Mouse (Mus musculus) myocyte (in vitro differentiated cells): Measurements from ENCODE around the gene Wdr41. TPM values are rescaled to one million over a fixed set of nuclear protein-coding genes. Genes with fewer than 3 reads are reported as not detected.
A peak's percentile ranks its signal among the peaks of the same experiment; 100 is the strongest.

Source experiments
- H3K27me3 ChIP-seq: one replicate; pipeline ENCODE4 v1.6.1; 2011; ENCODE audit not compliant: control insufficient read depth, insufficient read depth, insufficient read length
- H3K36me3 ChIP-seq: one replicate; pipeline ENCODE4 v1.6.1; 2011; ENCODE audit not compliant: control insufficient read depth, insufficient read depth
- H3K4me2 ChIP-seq: one replicate; pipeline ENCODE4 v1.6.1; 2011; ENCODE audit warnings: low read depth, control low read depth
- H3K4me3 ChIP-seq: one replicate; pipeline ENCODE4 v1.5.1; 2011; ENCODE audit warnings: mild to moderate bottlenecking, control low read depth, moderate library complexity
- H3K79me2 ChIP-seq: one replicate; pipeline ENCODE4 v1.6.1; 2011; ENCODE audit not compliant: control insufficient read depth, insufficient read depth
- H3ac ChIP-seq: one replicate; pipeline ENCODE4 v1.6.1; 2011; ENCODE audit not compliant: control insufficient read depth, insufficient read length
- CEBPB ChIP-seq: IDR thresholded peaks from 2 replicates; pipeline ENCODE4 v1.6.1; 2011; ENCODE audit warnings: mild to moderate bottlenecking, moderate library complexity; ENCODE audit not compliant: poor library complexity, insufficient read depth, severe bottlenecking
- E2F4 ChIP-seq: IDR thresholded peaks from one replicate; pipeline ENCODE4 v1.6.1; 2011; ENCODE audit warnings: mild to moderate bottlenecking, control low read depth, moderate library complexity; ENCODE audit not compliant: insufficient read depth
- MAX ChIP-seq: IDR thresholded peaks from one replicate; pipeline ENCODE4 v1.6.1; 2011; ENCODE audit warnings: low read depth, mild to moderate bottlenecking, control low read depth
- MYOD1 ChIP-seq, 3 experiments: IDR thresholded peaks; one replicate each; pipeline ENCODE4 v1.6.1; 2011; ENCODE audit warnings: control low read depth in 2 of 3, low read depth in 2 of 3, mild to moderate bottlenecking in 2 of 3, moderate library complexity in 1 of 3; ENCODE audit not compliant: insufficient read length in 2 of 3, control insufficient read depth in 1 of 3
- MYOG ChIP-seq, 3 experiments: IDR thresholded peaks; one replicate each; pipeline ENCODE4 v1.6.1; 2011; ENCODE audit warnings: control low read depth in 2 of 3, low read depth in 2 of 3, mild to moderate bottlenecking in 2 of 3; ENCODE audit not compliant: insufficient read length in 2 of 3, control insufficient read depth in 1 of 3, insufficient read depth in 1 of 3
- POLR2A ChIP-seq: IDR thresholded peaks from one replicate; pipeline ENCODE4 v1.6.1; 2011; ENCODE audit warnings: low read depth, mild to moderate bottlenecking, control low read depth, moderate library complexity; ENCODE audit not compliant: insufficient read length
- POLR2AphosphoS2 ChIP-seq: IDR thresholded peaks from one replicate; pipeline ENCODE4 v1.6.1; 2011; ENCODE audit warnings: low read depth, control low read depth; ENCODE audit not compliant: insufficient read length
- REST ChIP-seq: IDR thresholded peaks from one replicate; pipeline ENCODE4 v1.6.1; 2011; ENCODE audit warnings: mild to moderate bottlenecking, control low read depth, moderate library complexity; ENCODE audit not compliant: insufficient read depth, insufficient read length
- SRF ChIP-seq: IDR thresholded peaks from one replicate; pipeline ENCODE4 v1.6.1; 2011; ENCODE audit warnings: low read depth; ENCODE audit not compliant: control insufficient read depth, insufficient read length
- TCF12 ChIP-seq: IDR thresholded peaks from one replicate; pipeline ENCODE4 v1.6.1; 2011; ENCODE audit warnings: mild to moderate bottlenecking, control low read depth; ENCODE audit not compliant: poor library complexity, insufficient read depth, severe bottlenecking
- TCF3 ChIP-seq: IDR thresholded peaks from one replicate; pipeline ENCODE4 v1.6.1; 2011; ENCODE audit warnings: low read depth, control low read depth; ENCODE audit not compliant: insufficient read length
- USF1 ChIP-seq: IDR thresholded peaks from one replicate; pipeline ENCODE4 v1.6.1; 2011; ENCODE audit warnings: low read depth, mild to moderate bottlenecking, control low read depth, moderate library complexity
- polyA plus RNA-seq: library from polyadenylated mRNA; unstranded; fragments of >200 nt; fragmentation: generic; extraction: Trizol; gene quantifications from one replicate; pipeline ENCODE4 v1.2.1, GENCODE M21; 2012; ENCODE audit warnings: missing spikeins

Wdr41 gene
- polyA plus RNA-seq, 1 experiment = 8.6 TPM

DNA sequence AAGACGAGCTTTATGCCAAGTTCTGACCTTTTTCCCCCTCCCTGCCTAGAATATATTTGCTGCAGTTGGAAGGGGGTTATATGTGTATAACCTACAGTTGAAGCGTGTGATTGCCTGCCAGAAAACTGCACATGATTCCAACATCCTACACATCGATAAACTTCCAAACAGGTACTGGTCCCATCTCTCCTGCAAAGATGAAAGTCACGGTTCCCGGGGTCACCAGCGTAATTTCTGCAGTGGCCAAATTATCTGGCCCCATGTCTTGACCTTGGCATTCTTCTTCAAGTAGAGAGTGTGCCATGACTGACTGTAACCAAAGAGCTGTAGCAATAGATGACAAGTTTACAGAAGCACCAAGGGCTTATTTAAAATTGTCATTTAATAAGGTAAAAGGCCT, 41.1 kb downstream of the Wdr41 start:
- Histone ChIP-seq H3K4me2 (no peak overlapping the region), H3K27me3 (no peaks in the 10 kb centered on the region)
- no peak for TF ChIP-seq TCF12
- TF ChIP-seq SRF = no peak
- TF ChIP-seq POLR2AphosphoS2 = no peak
- TF ChIP-seq REST = no peak
- TF ChIP-seq TCF3 = no peak
- TF ChIP-seq MYOD1 (IDR thresholded peaks at IDR 0.05; ENCODE audit: control insufficient read depth in 1 of 3, insufficient read length in 2 of 3, low read depth in 2 of 3) = no peak
- no peak for TF ChIP-seq MAX
- TF ChIP-seq CEBPB = no peak
- no peak for TF ChIP-seq POLR2A
- no peak for TF ChIP-seq MYOG (IDR thresholded peaks at IDR 0.05; ENCODE audit: control insufficient read depth in 1 of 3, insufficient read depth in 1 of 3, insufficient read length in 2 of 3, low read depth in 2 of 3)
- TF ChIP-seq E2F4 = no peak
- no peak for TF ChIP-seq USF1

GRCm38 (mm10) chr13:95017916-95018315, 41.8 kb downstream of the Wdr41 start:
- no peak overlapping the region for H3K4me3 ChIP-seq
- H3K79me2 ChIP-seq = no peaks in the 10 kb centered on the region
- no peak overlapping the region for H3ac ChIP-seq
- H3K4me2 ChIP-seq = no peak overlapping the region
- H3K36me3 ChIP-seq = no peaks in the 10 kb centered on the region
- no peaks in the 10 kb centered on the region for H3K27me3 ChIP-seq
- TF ChIP-seq TCF12 = peak; percentile 51
- TF ChIP-seq POLR2A = no peak
- no peak for TF ChIP-seq POLR2AphosphoS2
- peak; percentile 47 to 93 (median 92) for TF ChIP-seq MYOD1 (IDR thresholded peaks at IDR 0.05; ENCODE audit: control insufficient read depth in 1 of 3, insufficient read length in 2 of 3, low read depth in 2 of 3)
- no peak for TF ChIP-seq MAX
- TF ChIP-seq MYOG (IDR thresholded peaks at IDR 0.05; ENCODE audit: control insufficient read depth in 1 of 3, insufficient read depth in 1 of 3, insufficient read length in 2 of 3, low read depth in 2 of 3) = peak; percentile 67 to 90 (median 73)
- TF ChIP-seq CEBPB = no peak
- TF ChIP-seq TCF3 = peak; percentile 44

More for the DNA sequence above, 41.1 kb downstream of the Wdr41 start:
- no peaks in the 10 kb centered on the region for H3K36me3 ChIP-seq
- no peak overlapping the region for H3K4me3 ChIP-seq
- no peak overlapping the region for H3ac ChIP-seq
- no peaks in the 10 kb centered on the region for H3K79me2 ChIP-seq

DNA sequence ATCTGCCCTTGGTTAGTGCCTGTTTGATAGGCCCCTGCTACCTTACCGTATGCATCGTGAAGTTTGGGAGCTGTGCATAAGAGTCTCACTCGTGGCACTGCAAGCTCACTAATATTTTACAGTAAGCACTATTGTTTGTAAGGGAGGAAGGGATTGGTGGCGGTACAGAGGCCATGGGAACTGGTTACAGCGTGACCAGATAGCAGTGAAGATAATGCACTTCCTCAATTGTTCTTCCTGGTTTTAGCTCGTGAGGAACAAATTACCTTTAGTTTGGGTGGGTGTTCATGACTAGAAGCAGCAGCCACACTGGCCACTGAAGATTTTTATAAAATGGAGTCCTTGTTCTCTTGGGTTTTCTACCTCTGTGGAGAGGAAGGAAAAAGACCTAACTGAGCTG, 43.2 kb downstream of the Wdr41 start:
- no peak overlapping the region for H3K4me2 ChIP-seq
- TF ChIP-seq POLR2A = no peak
- TF ChIP-seq TCF3 = no peak
- no peak for TF ChIP-seq MAX
- no peak for TF ChIP-seq TCF12
- TF ChIP-seq SRF = no peak
- TF ChIP-seq POLR2AphosphoS2 = no peak
- no peak for TF ChIP-seq MYOD1 (IDR thresholded peaks at IDR 0.05; ENCODE audit: control insufficient read depth in 1 of 3, insufficient read length in 2 of 3, low read depth in 2 of 3)
- TF ChIP-seq MYOG (IDR thresholded peaks at IDR 0.05; ENCODE audit: control insufficient read depth in 1 of 3, insufficient read depth in 1 of 3, insufficient read length in 2 of 3, low read depth in 2 of 3) = no peak
- no peak for TF ChIP-seq E2F4
- TF ChIP-seq REST = no peak
- no peak for TF ChIP-seq CEBPB
- TF ChIP-seq USF1 = no peak
- no peaks in the 10 kb centered on the region for H3K36me3 ChIP-seq
- H3K27me3 ChIP-seq = no peaks in the 10 kb centered on the region
- H3ac ChIP-seq = no peak overlapping the region
- H3K79me2 ChIP-seq = no peaks in the 10 kb centered on the region
- H3K4me3 ChIP-seq = no peak overlapping the region

DNA sequence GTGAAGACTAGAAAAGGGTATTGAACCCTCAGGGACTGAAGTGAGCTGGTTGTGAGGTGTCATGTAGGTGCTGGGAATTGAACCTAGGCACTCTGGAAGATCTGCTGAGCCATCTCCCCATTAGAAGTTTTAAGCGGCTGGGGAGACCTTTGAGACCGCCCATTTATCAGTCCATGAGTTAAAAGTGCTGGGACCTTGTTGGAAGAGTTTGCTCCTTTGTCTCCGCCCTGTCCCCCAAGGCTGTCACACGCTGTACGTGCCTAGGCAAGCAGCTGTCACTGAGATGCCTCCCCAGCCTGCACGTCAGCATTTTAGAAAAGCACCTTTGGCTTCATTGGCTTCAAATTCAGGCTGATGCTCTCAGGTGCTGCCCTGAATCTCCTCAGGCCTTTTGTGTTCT, 44.1 kb downstream of the Wdr41 start:
- H3ac ChIP-seq = no peak overlapping the region
- TF ChIP-seq POLR2A = no peak
- TF ChIP-seq MAX = no peak
- no peak for TF ChIP-seq REST
- TF ChIP-seq CEBPB = no peak
- TF ChIP-seq E2F4 = no peak
- TF ChIP-seq USF1 = no peak
- TF ChIP-seq POLR2AphosphoS2 = no peak
- no peak for TF ChIP-seq MYOD1 (IDR thresholded peaks at IDR 0.05; ENCODE audit: control insufficient read depth in 1 of 3, insufficient read length in 2 of 3, low read depth in 2 of 3)
- no peak for TF ChIP-seq TCF3
- TF ChIP-seq TCF12 = no peak
- TF ChIP-seq SRF = no peak
- no peak for TF ChIP-seq MYOG (IDR thresholded peaks at IDR 0.05; ENCODE audit: control insufficient read depth in 1 of 3, insufficient read depth in 1 of 3, insufficient read length in 2 of 3, low read depth in 2 of 3)

GRCm38 (mm10) chr13:95030828-95031227, 54.7 kb downstream of the Wdr41 start:
- no peaks in the 10 kb centered on the region for H3K79me2 ChIP-seq
- TF ChIP-seq MYOD1 (IDR thresholded peaks at IDR 0.05; ENCODE audit: control insufficient read depth in 1 of 3, insufficient read length in 2 of 3, low read depth in 2 of 3) = no peak
- no peak for TF ChIP-seq MAX
- TF ChIP-seq CEBPB = no peak
- no peak for TF ChIP-seq MYOG (IDR thresholded peaks at IDR 0.05; ENCODE audit: control insufficient read depth in 1 of 3, insufficient read depth in 1 of 3, insufficient read length in 2 of 3, low read depth in 2 of 3)
- no peak overlapping the region for H3ac ChIP-seq
- no peaks in the 10 kb centered on the region for H3K27me3 ChIP-seq
- H3K4me2 ChIP-seq = no peak overlapping the region
- H3K36me3 ChIP-seq = no peaks in the 10 kb centered on the region
- H3K4me3 ChIP-seq = no peak overlapping the region

More for the DNA sequence above, 44.1 kb downstream of the Wdr41 start:
- H3K27me3 ChIP-seq = no peaks in the 10 kb centered on the region
- no peaks in the 10 kb centered on the region for H3K79me2 ChIP-seq
- H3K36me3 ChIP-seq = no peaks in the 10 kb centered on the region
- H3K4me2 ChIP-seq = no peak overlapping the region
- no peak overlapping the region for H3K4me3 ChIP-seq
